Mouse (Mus musculus): ENCODE measurements around the gene Xkr8. TPM values are rescaled to one million over a fixed set of nuclear protein-coding genes. Genes with fewer than 3 reads are reported as not detected.
"Not testable (repeated sequence)": the region's sequence is repeated elsewhere in the genome, so short reads cannot be mapped to it uniquely, and the experiment has no call there.

Xkr8 gene
- total RNA-seq, 1 experiment from 2014 or later, result 7.9 TPM

- no peak for ATAC-seq (replicated peaks; ENCODE audit: insufficient number of reproducible peaks, low FRiP score, low TSS enrichment, poor library complexity, severe bottlenecking)
These were observed 11.9 kb upstream of the Xkr8 start for GRCm38 (mm10) chr4:132743992-132744911.

GRCm38 (mm10) chr4:132741491-132741890 is 9.1 kb upstream of the Xkr8 start:
- ATAC-seq (replicated peaks; ENCODE audit: insufficient number of reproducible peaks, low FRiP score, low TSS enrichment, poor library complexity, severe bottlenecking), result no peak

- ATAC-seq (replicated peaks; ENCODE audit: insufficient number of reproducible peaks, low FRiP score, low TSS enrichment, poor library complexity, severe bottlenecking), result not testable (repeated sequence)
These were observed 4.8 kb upstream of the Xkr8 start for GRCm38 (mm10) chr4:132737154-132737553.

- ATAC-seq (replicated peaks; ENCODE audit: insufficient number of reproducible peaks, low FRiP score, low TSS enrichment, poor library complexity, severe bottlenecking), result no peak
These were observed 3.5 kb upstream of the Xkr8 start for GRCm38 (mm10) chr4:132735894-132736293.

- ATAC-seq (replicated peaks; ENCODE audit: insufficient number of reproducible peaks, low FRiP score, low TSS enrichment, poor library complexity, severe bottlenecking), result no peak
These were observed 3.0 kb upstream of the Xkr8 start for GRCm38 (mm10) chr4:132735389-132735788.

GRCm38 (mm10) chr4:132734766-132735165 is 2.4 kb upstream of the Xkr8 start:
- no peak for ATAC-seq (replicated peaks; ENCODE audit: insufficient number of reproducible peaks, low FRiP score, low TSS enrichment, poor library complexity, severe bottlenecking)

GRCm38 (mm10) chr4:132733071-132733770 is 875 bp upstream of the Xkr8 start:
- no peak for ATAC-seq (replicated peaks; ENCODE audit: insufficient number of reproducible peaks, low FRiP score, low TSS enrichment, poor library complexity, severe bottlenecking)

GRCm38 (mm10) chr4:132731616-132732015 is 730 bp downstream of the Xkr8 start:
- no peak for ATAC-seq (replicated peaks; ENCODE audit: insufficient number of reproducible peaks, low FRiP score, low TSS enrichment, poor library complexity, severe bottlenecking)

- ATAC-seq (replicated peaks; ENCODE audit: insufficient number of reproducible peaks, low FRiP score, low TSS enrichment, poor library complexity, severe bottlenecking), result no peak
These were observed 4.1 kb downstream of the Xkr8 start for GRCm38 (mm10) chr4:132728233-132728632.

GRCm38 (mm10) chr4:132718251-132718650 is 14.1 kb downstream of the Xkr8 start:
- ATAC-seq (replicated peaks; ENCODE audit: insufficient number of reproducible peaks, low FRiP score, low TSS enrichment, poor library complexity, severe bottlenecking), result no peak

GRCm38 (mm10) chr4:132713181-132713580 is 19.2 kb downstream of the Xkr8 start:
- no peak for ATAC-seq (replicated peaks; ENCODE audit: insufficient number of reproducible peaks, low FRiP score, low TSS enrichment, poor library complexity, severe bottlenecking)

- no peak for ATAC-seq (replicated peaks; ENCODE audit: insufficient number of reproducible peaks, low FRiP score, low TSS enrichment, poor library complexity, severe bottlenecking)
These were observed 25.5 kb downstream of the Xkr8 start for GRCm38 (mm10) chr4:132706885-132707284.

- ATAC-seq (replicated peaks; ENCODE audit: insufficient number of reproducible peaks, low FRiP score, low TSS enrichment, poor library complexity, severe bottlenecking), result no peak
These were observed 30.3 kb downstream of the Xkr8 start for GRCm38 (mm10) chr4:132702076-132702475.

GRCm38 (mm10) chr4:132693366-132693765 is 39.0 kb downstream of the Xkr8 start:
- ATAC-seq (replicated peaks; ENCODE audit: insufficient number of reproducible peaks, low FRiP score, low TSS enrichment, poor library complexity, severe bottlenecking), result no peak

GRCm38 (mm10) chr4:132689634-132690033 is 42.7 kb downstream of the Xkr8 start:
- ATAC-seq (replicated peaks; ENCODE audit: insufficient number of reproducible peaks, low FRiP score, low TSS enrichment, poor library complexity, severe bottlenecking), result no peak

- ATAC-seq (replicated peaks; ENCODE audit: insufficient number of reproducible peaks, low FRiP score, low TSS enrichment, poor library complexity, severe bottlenecking), result no peak
These were observed 55.4 kb downstream of the Xkr8 start for GRCm38 (mm10) chr4:132676771-132677539.
